Mouse (Mus musculus): ENCODE data around the gene Hs2st1. TPM values are rescaled to one million over a fixed set of nuclear protein-coding genes. Genes with fewer than 3 reads are reported as not detected.

Hs2st1 gene
- polyA plus RNA-seq, 1 experiment from 2014 or later = 14.0 TPM

Other genes starting within 250 kb of the Hs2st1 start
- 459 and 498 TPM in 2 replicates for gene Selenof, start 123 bp upstream of the Hs2st1 start, polyA plus RNA-seq (2016; fragmentation: Nextera tagmentation; extraction: Ambion mirVana)
- 99.9 and 114 TPM in 2 replicates for gene Sh3glb1, start 150.2 kb upstream of the Hs2st1 start, polyA plus RNA-seq (2016; fragmentation: Nextera tagmentation; extraction: Ambion mirVana)
- gene Clca3a1, start 190.8 kb upstream of the Hs2st1 start, polyA plus RNA-seq (2016; fragmentation: Nextera tagmentation; extraction: Ambion mirVana) = 4.1 and 9.1 TPM in 2 replicates
- gene Clca3a2, start 249.3 kb upstream of the Hs2st1 start, polyA plus RNA-seq (2016; fragmentation: Nextera tagmentation; extraction: Ambion mirVana) = 0.74 and 0.85 TPM in 2 replicates

Measured in heart, embryonic 10.5 days (tissue).